Mouse (Mus musculus): ENCODE data around the gene Olfr686. TPM values are rescaled to one million over a fixed set of nuclear protein-coding genes. Genes with fewer than 3 reads are reported as not detected.

Olfr686 gene
- polyA plus RNA-seq (2014; fragmentation: Nextera tagmentation; extraction: Ambion mirVana), result not detected in 2 replicates

- H3K9me3 ChIP-seq (replicated peaks; ENCODE audit: control insufficient read depth, low read length), result no peaks in the 10 kb centered on the region
- no peak within 1 kb of the TSS for H3K4me2 ChIP-seq (ENCODE audit: low read depth, low read length)
- H3K27ac ChIP-seq (replicated peaks; ENCODE audit: low read depth, low read length), result no peak within 1 kb of the TSS
- no peaks in the 10 kb centered on the region for H3K36me3 ChIP-seq (replicated peaks; ENCODE audit: control insufficient read depth, insufficient read depth, low read depth, low read length)
- H3K27me3 ChIP-seq (ENCODE audit: control insufficient read depth, insufficient read depth, low read length), result no peaks in the 10 kb centered on the region
- no peak within 1 kb of the TSS for H3K4me3 ChIP-seq (ENCODE audit: low read depth, low read length)
- H3K9ac ChIP-seq (replicated peaks; ENCODE audit: low read length), result no peak within 1 kb of the TSS
- ATAC-seq (replicated peaks; ENCODE audit: insufficient number of reproducible peaks, low FRiP score, low TSS enrichment, low read depth) (no peak), DNase-seq (ENCODE audit: low spot score) (no peak)
- no peaks in the 10 kb centered on the region for H3K4me1 ChIP-seq (ENCODE audit: control insufficient read depth, insufficient read depth, low read length)
Observed at GRCm38 (mm10) chr7:105207385-105207784, at the start of gene Olfr686. Olfr686 (minus strand) TSS chr7:105207485.

GRCm38 (mm10) chr7:105256656-105257055 lies 49.4 kb upstream of the Olfr686 start:
- peak; percentile 10 for DNase-seq (ENCODE audit: low spot score)
- Histone ChIP-seq H3K4me2 (ENCODE audit: low read depth, low read length) (no peak overlapping the region), H3K9ac (replicated peaks; ENCODE audit: low read length) (no peak overlapping the region), H3K4me1 (ENCODE audit: control insufficient read depth, insufficient read depth, low read length) (no peaks in the 10 kb centered on the region), H3K36me3 (replicated peaks; ENCODE audit: control insufficient read depth, insufficient read depth, low read depth, low read length) (no peaks in the 10 kb centered on the region), H3K4me3 (ENCODE audit: low read depth, low read length) (no peak overlapping the region), H3K27ac (replicated peaks; ENCODE audit: low read depth, low read length) (no peak overlapping the region), H3K9me3 (replicated peaks; ENCODE audit: control insufficient read depth, low read length) (no peaks in the 10 kb centered on the region), H3K27me3 (ENCODE audit: control insufficient read depth, insufficient read depth, low read length) (no peaks in the 10 kb centered on the region)
- ATAC-seq (replicated peaks; ENCODE audit: insufficient number of reproducible peaks, low FRiP score, low TSS enrichment, low read depth), result no peak
- 64% methylated on average over 5 of the region's 5 CpGs for WGBS

GRCm38 (mm10) chr7:105248197-105248596 lies 40.9 kb upstream of the Olfr686 start:
- H3K27me3 ChIP-seq (ENCODE audit: control insufficient read depth, insufficient read depth, low read length), result no peaks in the 10 kb centered on the region
- 56% methylated on average over 1 of the region's 1 CpGs for whole genome bisulfite sequencing
- no peak overlapping the region for H3K4me3 ChIP-seq (ENCODE audit: low read depth, low read length)
- H3K9me3 ChIP-seq (replicated peaks; ENCODE audit: control insufficient read depth, low read length), result no peaks in the 10 kb centered on the region
- H3K27ac ChIP-seq (replicated peaks; ENCODE audit: low read depth, low read length), result no peak overlapping the region
- no peaks in the 10 kb centered on the region for H3K4me1 ChIP-seq (ENCODE audit: control insufficient read depth, insufficient read depth, low read length)
- no peak for ATAC-seq (replicated peaks; ENCODE audit: insufficient number of reproducible peaks, low FRiP score, low TSS enrichment, low read depth)
- H3K36me3 ChIP-seq (replicated peaks; ENCODE audit: control insufficient read depth, insufficient read depth, low read depth, low read length), result no peaks in the 10 kb centered on the region
- H3K4me2 ChIP-seq (ENCODE audit: low read depth, low read length), result no peak overlapping the region
- DNase-seq (ENCODE audit: low spot score), result no peak
- no peak overlapping the region for H3K9ac ChIP-seq (replicated peaks; ENCODE audit: low read length)

GRCm38 (mm10) chr7:105247671-105248070 lies 40.4 kb upstream of the Olfr686 start:
- H3K4me2 ChIP-seq (ENCODE audit: low read depth, low read length), result no peak overlapping the region
- H3K27ac ChIP-seq (replicated peaks; ENCODE audit: low read depth, low read length), result no peak overlapping the region
- no peaks in the 10 kb centered on the region for H3K4me1 ChIP-seq (ENCODE audit: control insufficient read depth, insufficient read depth, low read length)
- no peak overlapping the region for H3K9ac ChIP-seq (replicated peaks; ENCODE audit: low read length)
- H3K4me3 ChIP-seq (ENCODE audit: low read depth, low read length), result no peak overlapping the region
- no peaks in the 10 kb centered on the region for H3K36me3 ChIP-seq (replicated peaks; ENCODE audit: control insufficient read depth, insufficient read depth, low read depth, low read length)
- no peaks in the 10 kb centered on the region for H3K9me3 ChIP-seq (replicated peaks; ENCODE audit: control insufficient read depth, low read length)
- ATAC-seq (replicated peaks; ENCODE audit: insufficient number of reproducible peaks, low FRiP score, low TSS enrichment, low read depth) (no peak), DNase-seq (ENCODE audit: low spot score) (no peak)
- 81% methylated on average over 3 of the region's 3 CpGs for WGBS
- H3K27me3 ChIP-seq (ENCODE audit: control insufficient read depth, insufficient read depth, low read length), result no peaks in the 10 kb centered on the region

- H3K4me3 ChIP-seq (ENCODE audit: low read depth, low read length), result no peak overlapping the region
- ATAC-seq (replicated peaks; ENCODE audit: insufficient number of reproducible peaks, low FRiP score, low TSS enrichment, low read depth) (no peak), DNase-seq (ENCODE audit: low spot score) (no peak)
- no peak overlapping the region for H3K27ac ChIP-seq (replicated peaks; ENCODE audit: low read depth, low read length)
- H3K9me3 ChIP-seq (replicated peaks; ENCODE audit: control insufficient read depth, low read length), result no peaks in the 10 kb centered on the region
- H3K9ac ChIP-seq (replicated peaks; ENCODE audit: low read length), result no peak overlapping the region
- no peaks in the 10 kb centered on the region for H3K4me1 ChIP-seq (ENCODE audit: control insufficient read depth, insufficient read depth, low read length)
- no peaks in the 10 kb centered on the region for H3K36me3 ChIP-seq (replicated peaks; ENCODE audit: control insufficient read depth, insufficient read depth, low read depth, low read length)
- H3K27me3 ChIP-seq (ENCODE audit: control insufficient read depth, insufficient read depth, low read length), result no peaks in the 10 kb centered on the region
- 90% methylated on average over 2 of the region's 2 CpGs for WGBS
- no peak overlapping the region for H3K4me2 ChIP-seq (ENCODE audit: low read depth, low read length)
Observed at GRCm38 (mm10) chr7:105229386-105229785, 22.1 kb upstream of the Olfr686 start.

- DNase-seq (ENCODE audit: low spot score), result no peak
- Histone ChIP-seq H3K27ac (replicated peaks; ENCODE audit: low read depth, low read length) (no peak overlapping the region), H3K4me2 (ENCODE audit: low read depth, low read length) (no peak overlapping the region), H3K4me3 (ENCODE audit: low read depth, low read length) (no peak overlapping the region), H3K9ac (replicated peaks; ENCODE audit: low read length) (no peak overlapping the region), H3K27me3 (ENCODE audit: control insufficient read depth, insufficient read depth, low read length) (no peaks in the 10 kb centered on the region), H3K9me3 (replicated peaks; ENCODE audit: control insufficient read depth, low read length) (no peaks in the 10 kb centered on the region), H3K4me1 (ENCODE audit: control insufficient read depth, insufficient read depth, low read length) (no peaks in the 10 kb centered on the region), H3K36me3 (replicated peaks; ENCODE audit: control insufficient read depth, insufficient read depth, low read depth, low read length) (no peaks in the 10 kb centered on the region)
- WGBS, result 94% methylated on average over 1 of the region's 1 CpGs
- ATAC-seq (replicated peaks; ENCODE audit: insufficient number of reproducible peaks, low FRiP score, low TSS enrichment, low read depth), result no peak
Observed at GRCm38 (mm10) chr7:105228138-105228537, 20.9 kb upstream of the Olfr686 start.

- H3K4me3 ChIP-seq (ENCODE audit: low read depth, low read length), result no peak overlapping the region
- no peaks in the 10 kb centered on the region for H3K36me3 ChIP-seq (replicated peaks; ENCODE audit: control insufficient read depth, insufficient read depth, low read depth, low read length)
- no peak overlapping the region for H3K27ac ChIP-seq (replicated peaks; ENCODE audit: low read depth, low read length)
- no peak overlapping the region for H3K4me2 ChIP-seq (ENCODE audit: low read depth, low read length)
- H3K4me1 ChIP-seq (ENCODE audit: control insufficient read depth, insufficient read depth, low read length), result no peaks in the 10 kb centered on the region
- H3K27me3 ChIP-seq (ENCODE audit: control insufficient read depth, insufficient read depth, low read length), result no peaks in the 10 kb centered on the region
- H3K9ac ChIP-seq (replicated peaks; ENCODE audit: low read length), result no peak overlapping the region
- no peak for DNase-seq (ENCODE audit: low spot score)
- no peaks in the 10 kb centered on the region for H3K9me3 ChIP-seq (replicated peaks; ENCODE audit: control insufficient read depth, low read length)
- no peak for ATAC-seq (replicated peaks; ENCODE audit: insufficient number of reproducible peaks, low FRiP score, low TSS enrichment, low read depth)
Observed at GRCm38 (mm10) chr7:105226703-105227102, 19.4 kb upstream of the Olfr686 start.

- no peak for DNase-seq (ENCODE audit: low spot score)
- no peak; the same call in 1 of the 2 replicates for ATAC-seq (replicated peaks; ENCODE audit: insufficient number of reproducible peaks, low FRiP score, low TSS enrichment, low read depth)
- no peak overlapping the region for H3K27ac ChIP-seq (replicated peaks; ENCODE audit: low read depth, low read length)
- no peak overlapping the region for H3K9ac ChIP-seq (replicated peaks; ENCODE audit: low read length)
- no peaks in the 10 kb centered on the region for H3K36me3 ChIP-seq (replicated peaks; ENCODE audit: control insufficient read depth, insufficient read depth, low read depth, low read length)
- no peaks in the 10 kb centered on the region for H3K27me3 ChIP-seq (ENCODE audit: control insufficient read depth, insufficient read depth, low read length)
- no peak overlapping the region for H3K4me2 ChIP-seq (ENCODE audit: low read depth, low read length)
- H3K4me1 ChIP-seq (ENCODE audit: control insufficient read depth, insufficient read depth, low read length), result no peaks in the 10 kb centered on the region
- H3K9me3 ChIP-seq (replicated peaks; ENCODE audit: control insufficient read depth, low read length), result no peaks in the 10 kb centered on the region
- no peak overlapping the region for H3K4me3 ChIP-seq (ENCODE audit: low read depth, low read length)
Observed at GRCm38 (mm10) chr7:105226072-105226471, 18.8 kb upstream of the Olfr686 start.

All from embryonic facial prominence, embryonic 11.5 days (tissue).